Mouse (Mus musculus): ENCODE results near the gene Naglu.

DNA sequence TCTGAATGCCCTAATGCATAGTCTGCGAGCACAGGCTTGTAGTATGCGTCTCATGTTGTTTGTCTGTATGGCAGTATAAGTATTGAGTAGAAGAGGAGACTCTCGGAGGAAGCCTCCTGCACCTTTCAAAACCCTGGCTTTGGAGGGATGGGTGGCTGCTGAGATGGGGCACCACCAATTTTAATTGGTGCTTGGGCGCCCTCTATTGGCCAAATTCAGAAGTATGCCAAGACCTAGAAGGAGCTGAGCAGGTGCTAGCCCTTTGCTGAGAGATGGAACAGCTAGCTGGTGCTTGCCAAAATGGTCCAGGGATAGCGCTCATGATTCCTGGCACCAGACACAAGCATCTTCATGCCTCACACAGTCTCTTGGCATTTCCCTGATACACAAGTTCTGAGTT is 12.0 kb upstream of the Naglu start:
- TF ChIP-seq CTCF (IDR thresholded peaks at IDR 0.05; ENCODE audit: low read depth) (peak; percentile 92), EP300 (IDR thresholded peaks at IDR 0.05; ENCODE audit: low read depth) (no peak)
